Mouse (Mus musculus): ENCODE measurements around the gene Zfp27. TPM values are rescaled to one million over a fixed set of nuclear protein-coding genes. Genes with fewer than 3 reads are reported as not detected.
"Not testable (repeated sequence)": the region's sequence is repeated elsewhere in the genome, so short reads cannot be mapped to it uniquely, and the experiment has no call there.

The Zfp27 gene
- polyA plus RNA-seq, 1 experiment from 2014 or later, result 8.4 TPM

GRCm38 (mm10) chr7:29904101-29904500 lies 2.3 kb downstream of the Zfp27 start:
- Histone ChIP-seq H3K4me3 (replicated peaks; ENCODE audit: low read length) (no peak overlapping the region), H3K4me2 (ENCODE audit: low read depth, low read length) (no peak overlapping the region), H3K27ac (ENCODE audit: low read length) (no peak overlapping the region), H3K9ac (ENCODE audit: low read length) (no peak overlapping the region), H3K4me1 (ENCODE audit: control insufficient read depth, insufficient read depth, low read length) (no peaks in the 10 kb centered on the region), H3K27me3 (ENCODE audit: control insufficient read depth, insufficient read depth, low read length) (no peaks in the 10 kb centered on the region), H3K36me3 (ENCODE audit: control insufficient read depth, insufficient read depth, low read length) (peaks cover 12% of the 10 kb centered on the region), H3K9me3 (replicated peaks; ENCODE audit: control insufficient read depth, low read length) (no peaks in the 10 kb centered on the region)
- ATAC-seq (ENCODE audit: insufficient read depth, low FRiP score), result no peak
- WGBS, result 90% methylated on average over 4 of the region's 4 CpGs

DNA sequence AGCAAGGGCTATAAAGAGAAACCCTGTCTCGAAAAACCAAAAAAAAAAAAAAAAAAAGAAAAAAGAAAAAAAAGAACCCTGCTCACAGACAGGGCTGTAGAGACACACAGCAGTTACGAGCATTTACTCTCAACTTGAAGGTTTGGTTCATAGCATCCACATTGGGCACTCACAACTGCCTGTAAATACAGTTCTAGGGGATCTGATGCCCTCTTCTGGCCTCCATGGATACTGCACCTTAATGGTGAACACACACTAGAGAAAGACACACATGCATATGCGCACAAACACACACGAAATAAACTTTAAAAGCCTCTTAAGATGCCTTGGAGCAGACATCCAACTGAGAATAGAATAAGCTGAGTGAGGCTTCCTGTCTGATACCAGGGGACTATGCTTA lies 8.0 kb downstream of the Zfp27 start:
- peaks cover 35% of the 10 kb centered on the region for H3K9me3 ChIP-seq (replicated peaks; ENCODE audit: control insufficient read depth, low read length)
- no peaks in the 10 kb centered on the region for H3K27me3 ChIP-seq (ENCODE audit: control insufficient read depth, insufficient read depth, low read length)
- no peak overlapping the region for H3K4me2 ChIP-seq (ENCODE audit: low read depth, low read length)
- H3K4me3 ChIP-seq (replicated peaks; ENCODE audit: low read length), result no peak overlapping the region
- no peak overlapping the region for H3K9ac ChIP-seq (ENCODE audit: low read length)
- no peak overlapping the region for H3K27ac ChIP-seq (ENCODE audit: low read length)
- WGBS, result 98% methylated on average over 4 of the region's 4 CpGs
- H3K36me3 ChIP-seq (ENCODE audit: control insufficient read depth, insufficient read depth, low read length), result peaks cover 59% of the 10 kb centered on the region
- no peaks in the 10 kb centered on the region for H3K4me1 ChIP-seq (ENCODE audit: control insufficient read depth, insufficient read depth, low read length)
- ATAC-seq (ENCODE audit: insufficient read depth, low FRiP score), result no peak

DNA sequence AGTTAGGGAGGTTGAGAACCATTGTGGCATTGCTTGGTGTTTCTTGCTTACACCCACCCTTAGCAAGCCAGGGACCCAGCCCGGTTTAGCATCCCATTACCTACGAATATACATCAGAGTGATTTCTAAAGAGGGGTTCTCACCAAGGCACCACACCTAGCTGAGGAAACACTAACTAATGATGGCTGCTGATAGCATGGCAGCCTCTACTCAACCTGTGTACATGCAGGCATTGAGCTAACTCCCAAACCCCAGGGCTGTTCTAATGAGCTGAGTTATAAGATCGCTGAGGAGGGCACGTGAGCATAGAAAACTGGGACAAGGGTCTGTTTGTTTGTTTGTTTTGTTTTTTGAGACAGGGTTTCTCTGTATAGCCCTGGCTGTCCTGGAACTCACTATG lies 13.6 kb downstream of the Zfp27 start:
- Histone ChIP-seq H3K27me3 (ENCODE audit: control insufficient read depth, insufficient read depth, low read length) (no peaks in the 10 kb centered on the region), H3K4me1 (ENCODE audit: control insufficient read depth, insufficient read depth, low read length) (no peaks in the 10 kb centered on the region), H3K4me3 (replicated peaks; ENCODE audit: low read length) (no peak overlapping the region), H3K4me2 (ENCODE audit: low read depth, low read length) (no peak overlapping the region), H3K9ac (ENCODE audit: low read length) (no peak overlapping the region), H3K36me3 (ENCODE audit: control insufficient read depth, insufficient read depth, low read length) (peaks cover 53% of the 10 kb centered on the region), H3K27ac (ENCODE audit: low read length) (no peak overlapping the region), H3K9me3 (replicated peaks; ENCODE audit: control insufficient read depth, low read length) (peaks cover 41% of the 10 kb centered on the region)
- ATAC-seq (ENCODE audit: insufficient read depth, low FRiP score), result no peak
- WGBS, result 97% methylated on average over 4 of the region's 4 CpGs

DNA sequence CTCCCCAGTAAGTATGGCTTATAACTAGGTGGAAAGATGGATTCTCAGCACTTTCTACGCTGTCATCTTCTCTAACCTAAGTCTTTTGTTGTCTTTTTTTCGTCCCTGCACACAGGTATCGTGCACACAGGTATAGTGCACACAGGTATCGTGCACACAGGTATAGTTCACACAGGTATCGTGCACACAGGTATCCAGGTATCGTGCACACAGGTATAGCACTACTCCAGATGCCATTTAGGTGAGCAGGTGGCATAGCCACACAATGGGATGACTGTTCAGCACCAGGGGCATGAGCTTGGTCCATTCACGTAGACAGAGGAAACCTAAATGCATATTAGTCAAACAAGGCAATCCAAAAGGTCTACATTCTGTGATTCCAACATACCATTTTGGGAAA lies 15.9 kb downstream of the Zfp27 start:
- no peak overlapping the region for H3K27ac ChIP-seq (ENCODE audit: low read length)
- ATAC-seq (ENCODE audit: insufficient read depth, low FRiP score), result no peak
- H3K36me3 ChIP-seq (ENCODE audit: control insufficient read depth, insufficient read depth, low read length), result peaks cover 40% of the 10 kb centered on the region
- no peak overlapping the region for H3K4me3 ChIP-seq (replicated peaks; ENCODE audit: low read length)
- no peaks in the 10 kb centered on the region for H3K4me1 ChIP-seq (ENCODE audit: control insufficient read depth, insufficient read depth, low read length)
- H3K9me3 ChIP-seq (replicated peaks; ENCODE audit: control insufficient read depth, low read length), result peaks cover 41% of the 10 kb centered on the region
- H3K27me3 ChIP-seq (ENCODE audit: control insufficient read depth, insufficient read depth, low read length), result no peaks in the 10 kb centered on the region
- no peak overlapping the region for H3K4me2 ChIP-seq (ENCODE audit: low read depth, low read length)
- no peak overlapping the region for H3K9ac ChIP-seq (ENCODE audit: low read length)
- WGBS, result 95% methylated on average over 7 of the region's 7 CpGs

- H3K27me3 ChIP-seq (ENCODE audit: control insufficient read depth, insufficient read depth, low read length), result no peaks in the 10 kb centered on the region
- 0 out of 2 replicates have a peak, but pooled peaks cover 6% of the 10 kb centered on the region for H3K9me3 ChIP-seq (replicated peaks; ENCODE audit: control insufficient read depth, low read length)
- no peak overlapping the region for H3K4me3 ChIP-seq (replicated peaks; ENCODE audit: low read length)
- no peak overlapping the region for H3K4me2 ChIP-seq (ENCODE audit: low read depth, low read length)
- H3K4me1 ChIP-seq (ENCODE audit: control insufficient read depth, insufficient read depth, low read length), result no peaks in the 10 kb centered on the region
- H3K27ac ChIP-seq (ENCODE audit: low read length), result no peak overlapping the region
- H3K36me3 ChIP-seq (ENCODE audit: control insufficient read depth, insufficient read depth, low read length), result peaks cover 3% of the 10 kb centered on the region; the same call in 1 of the 2 replicates
- no peak overlapping the region for H3K9ac ChIP-seq (ENCODE audit: low read length)
- 85% methylated on average over 7 of the region's 7 CpGs for WGBS
- no peak for ATAC-seq (ENCODE audit: insufficient read depth, low FRiP score)
Measured at GRCm38 (mm10) chr7:29880916-29881315, 25.5 kb downstream of the Zfp27 start.

DNA sequence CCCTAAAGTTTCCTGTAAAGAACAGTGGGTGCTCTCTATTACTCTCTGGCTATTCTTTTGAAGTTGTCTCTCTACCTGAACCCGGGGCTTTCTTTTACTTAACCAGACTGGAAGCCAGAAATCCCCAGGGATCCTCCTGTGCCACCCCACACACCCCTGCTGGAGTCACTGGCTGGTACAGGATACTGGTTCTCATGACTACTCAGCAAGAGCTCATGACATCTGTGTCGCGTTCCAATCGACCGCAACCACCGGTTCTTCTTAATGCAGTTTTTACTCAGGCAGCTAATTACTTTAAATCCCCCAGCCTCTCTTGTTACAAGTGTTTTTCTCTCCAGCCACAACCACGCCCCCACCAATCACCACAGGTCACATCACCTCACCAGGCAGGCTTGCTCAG lies 26.3 kb downstream of the Zfp27 start:
- Histone ChIP-seq H3K9me3 (replicated peaks; ENCODE audit: control insufficient read depth, low read length) (peaks cover 14% of the 10 kb centered on the region), H3K4me1 (ENCODE audit: control insufficient read depth, insufficient read depth, low read length) (no peaks in the 10 kb centered on the region), H3K27me3 (ENCODE audit: control insufficient read depth, insufficient read depth, low read length) (no peaks in the 10 kb centered on the region), H3K27ac (ENCODE audit: low read length) (no peak overlapping the region), H3K36me3 (ENCODE audit: control insufficient read depth, insufficient read depth, low read length) (peaks cover 11% of the 10 kb centered on the region), H3K4me3 (replicated peaks; ENCODE audit: low read length) (no peak overlapping the region), H3K9ac (ENCODE audit: low read length) (no peak overlapping the region), H3K4me2 (ENCODE audit: low read depth, low read length) (no peak overlapping the region)
- no peak for ATAC-seq (ENCODE audit: insufficient read depth, low FRiP score)
- WGBS, result 68% methylated on average over 7 of the region's 7 CpGs

GRCm38 (mm10) chr7:29877561-29877960 lies 28.8 kb downstream of the Zfp27 start:
- not testable (repeated sequence) for ATAC-seq (ENCODE audit: insufficient read depth, low FRiP score)
- 88% methylated on average over 9 of the region's 9 CpGs for WGBS
- peaks cover 25% of the 10 kb centered on the region for H3K36me3 ChIP-seq (ENCODE audit: control insufficient read depth, insufficient read depth, low read length)

DNA sequence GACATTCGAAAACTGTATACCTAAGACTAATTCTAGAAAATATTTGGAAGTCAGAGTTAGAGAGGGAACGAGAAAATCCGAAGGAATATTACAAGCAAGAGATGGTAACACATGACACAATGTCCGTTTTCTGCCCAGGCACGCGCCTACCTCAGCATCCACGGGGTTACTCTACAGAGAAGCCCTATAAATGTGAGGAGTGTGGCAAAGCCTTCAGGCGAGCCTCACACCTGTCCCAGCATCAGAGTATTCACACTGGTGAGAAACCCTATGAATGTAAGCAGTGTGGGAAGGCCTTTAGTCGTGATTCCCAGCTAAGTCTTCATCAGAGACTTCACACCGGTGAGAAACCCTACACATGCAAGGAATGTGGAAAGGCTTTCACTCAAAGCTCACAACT lies 32.1 kb downstream of the Zfp27 start:
- Histone ChIP-seq H3K4me3 (replicated peaks; ENCODE audit: low read length) (no peak overlapping the region), H3K9me3 (replicated peaks; ENCODE audit: control insufficient read depth, low read length) (peaks cover 23% of the 10 kb centered on the region), H3K4me1 (ENCODE audit: control insufficient read depth, insufficient read depth, low read length) (no peaks in the 10 kb centered on the region), H3K9ac (ENCODE audit: low read length) (no peak overlapping the region), H3K27me3 (ENCODE audit: control insufficient read depth, insufficient read depth, low read length) (no peaks in the 10 kb centered on the region), H3K36me3 (ENCODE audit: control insufficient read depth, insufficient read depth, low read length) (peaks cover 25% of the 10 kb centered on the region), H3K27ac (ENCODE audit: low read length) (no peak overlapping the region), H3K4me2 (ENCODE audit: low read depth, low read length) (no peak overlapping the region)
- no peak for ATAC-seq (ENCODE audit: insufficient read depth, low FRiP score)
- WGBS, result 94% methylated on average over 10 of the region's 10 CpGs

More at GRCm38 (mm10) chr7:29877561-29877960, 28.8 kb downstream of the Zfp27 start:
- not testable (repeated sequence) for H3K27me3 ChIP-seq (ENCODE audit: control insufficient read depth, insufficient read depth, low read length); H3K27ac ChIP-seq (ENCODE audit: low read length); H3K4me2 ChIP-seq (ENCODE audit: low read depth, low read length); H3K9ac ChIP-seq (ENCODE audit: low read length); H3K4me1 ChIP-seq (ENCODE audit: control insufficient read depth, insufficient read depth, low read length); H3K4me3 ChIP-seq (replicated peaks; ENCODE audit: low read length)
- peaks cover 23% of the 10 kb centered on the region for H3K9me3 ChIP-seq (replicated peaks; ENCODE audit: control insufficient read depth, low read length)

DNA sequence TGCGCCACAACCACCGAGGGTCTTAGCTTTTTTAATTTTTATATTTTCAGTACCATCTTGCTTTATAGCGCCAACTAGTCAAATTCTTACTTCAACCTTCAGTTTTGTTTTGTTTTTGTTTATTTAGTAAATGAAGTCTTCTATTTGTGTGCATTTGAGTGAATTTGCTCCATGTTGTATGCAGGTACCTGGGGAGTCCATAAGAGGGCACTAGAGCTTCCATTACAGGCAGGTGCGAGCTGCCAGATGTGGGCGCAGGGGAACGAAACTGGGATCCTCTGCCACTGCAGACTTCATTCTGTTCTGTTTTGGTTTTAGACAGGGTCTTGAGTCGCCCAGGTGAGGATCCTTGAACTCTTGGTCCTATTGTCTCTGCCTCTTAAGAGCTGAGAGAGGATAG lies 44.7 kb downstream of the Zfp27 start:
- Histone ChIP-seq H3K9me3 (replicated peaks; ENCODE audit: control insufficient read depth, low read length) (no peaks in the 10 kb centered on the region), H3K4me2 (ENCODE audit: low read depth, low read length) (no peak overlapping the region), H3K4me3 (replicated peaks; ENCODE audit: low read length) (no peak overlapping the region), H3K9ac (ENCODE audit: low read length) (no peak overlapping the region), H3K36me3 (ENCODE audit: control insufficient read depth, insufficient read depth, low read length) (no peaks in the 10 kb centered on the region), H3K27me3 (ENCODE audit: control insufficient read depth, insufficient read depth, low read length) (no peaks in the 10 kb centered on the region), H3K4me1 (ENCODE audit: control insufficient read depth, insufficient read depth, low read length) (peaks cover 5% of the 10 kb centered on the region; the same call in 1 of the 2 replicates), H3K27ac (ENCODE audit: low read length) (no peak overlapping the region)
- 91% methylated on average over 7 of the region's 7 CpGs for WGBS
- no peak for ATAC-seq (ENCODE audit: insufficient read depth, low FRiP score)

Measured in stomach, embryonic 16.5 days (tissue).